Mouse (Mus musculus) layer of hippocampus, adult 9-10 months (tissue): Measurements from ENCODE around the gene Plppr3.
"Not testable (repeated sequence)": the region's sequence is repeated elsewhere in the genome, so short reads cannot be mapped to it uniquely, and the experiment has no call there.

Source experiments
- DNase-seq: peaks from one replicate; pipeline ENCODE4 v3.0.0; 2022; ENCODE audit warnings: low spot score

Gene Plppr3

DNA sequence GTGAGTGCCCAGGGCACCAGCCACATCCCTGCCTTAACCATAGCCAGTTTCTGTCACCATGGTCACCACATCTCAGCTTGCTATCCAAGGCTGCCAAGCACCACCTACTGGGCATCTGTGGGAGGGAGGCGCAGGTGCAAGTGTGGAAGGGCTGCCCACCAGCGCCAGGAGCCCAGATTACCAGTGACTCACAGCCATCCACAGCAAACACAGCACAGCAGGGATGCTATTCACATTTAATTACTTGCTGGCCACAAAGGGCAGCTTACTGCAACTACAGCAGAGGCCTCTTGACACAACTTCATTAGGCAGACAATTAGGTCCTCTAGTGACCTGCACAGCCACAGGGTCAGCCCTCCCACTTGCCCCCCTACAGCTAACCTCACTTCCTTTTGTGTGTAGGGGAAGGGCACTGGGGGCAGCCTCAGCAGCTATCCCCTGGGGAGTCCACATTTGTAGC, 26.5 kb upstream of the Plppr3 start:
- peak; percentile 55 for DNase-seq

DNA sequence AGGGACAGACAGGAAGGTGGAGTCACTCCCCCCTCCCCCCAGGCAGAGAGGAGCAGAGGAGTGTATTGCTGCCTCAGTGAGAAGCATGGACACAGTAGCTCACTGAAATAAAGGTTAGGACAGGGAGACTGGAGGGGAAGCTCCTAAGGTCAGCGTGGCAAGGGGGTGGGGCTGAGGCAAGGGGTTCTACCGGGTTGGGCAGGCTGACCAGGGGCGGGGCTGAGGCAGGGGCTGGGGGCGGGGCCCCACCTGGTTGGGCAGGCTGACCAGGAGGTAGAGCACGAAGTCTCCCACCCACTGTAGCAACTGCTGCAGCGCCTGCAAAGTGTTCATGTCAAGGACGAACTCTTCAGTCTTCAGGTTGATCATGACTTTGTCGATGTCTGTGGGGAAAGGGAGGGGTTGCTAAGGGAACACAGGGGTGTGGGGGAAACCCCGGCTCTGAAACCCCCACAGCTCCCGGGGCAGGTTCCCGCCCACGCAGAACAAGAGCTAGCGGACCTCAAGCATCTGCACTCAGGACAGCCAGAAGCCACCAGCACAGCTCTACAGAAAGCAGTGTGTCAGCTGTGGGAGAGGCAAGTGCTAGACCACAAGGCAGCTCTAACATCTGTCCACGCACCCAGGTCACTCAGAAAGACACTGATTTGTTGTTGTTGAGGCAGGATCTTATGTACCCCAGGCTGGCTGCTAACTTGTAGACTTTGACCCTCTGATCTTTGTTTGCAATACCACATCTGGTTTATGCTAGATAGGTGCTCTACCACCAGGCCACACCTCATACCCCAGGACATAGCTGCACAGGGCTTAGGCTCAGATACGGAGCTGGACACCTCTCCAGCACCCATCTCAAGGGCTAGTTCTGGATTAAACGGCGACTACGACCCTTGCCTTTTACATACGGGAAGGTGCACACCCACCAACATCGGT, 23.1 kb upstream of the Plppr3 start:
- DNase-seq, result no peak

DNA sequence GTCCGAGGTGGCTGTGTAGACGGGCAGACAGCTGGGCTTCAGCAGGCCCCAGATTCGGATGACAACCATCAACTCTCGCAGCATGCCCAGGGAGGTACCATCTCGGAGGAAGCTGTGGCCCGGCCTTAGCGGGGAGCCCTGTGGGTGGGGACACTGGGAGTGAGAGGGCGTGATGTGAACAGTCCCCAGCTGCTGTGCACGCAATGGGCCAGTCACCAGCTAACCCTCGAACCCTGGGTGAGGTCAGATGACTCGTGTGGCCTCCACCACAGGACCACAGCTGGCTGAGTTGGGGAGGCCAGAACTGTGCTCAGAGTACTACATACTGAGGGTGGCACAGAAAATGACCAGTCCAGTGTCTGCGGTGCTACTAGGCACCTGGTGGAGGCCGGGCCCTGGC, 22.4 kb upstream of the Plppr3 start:
- DNase-seq, result no peak

DNA sequence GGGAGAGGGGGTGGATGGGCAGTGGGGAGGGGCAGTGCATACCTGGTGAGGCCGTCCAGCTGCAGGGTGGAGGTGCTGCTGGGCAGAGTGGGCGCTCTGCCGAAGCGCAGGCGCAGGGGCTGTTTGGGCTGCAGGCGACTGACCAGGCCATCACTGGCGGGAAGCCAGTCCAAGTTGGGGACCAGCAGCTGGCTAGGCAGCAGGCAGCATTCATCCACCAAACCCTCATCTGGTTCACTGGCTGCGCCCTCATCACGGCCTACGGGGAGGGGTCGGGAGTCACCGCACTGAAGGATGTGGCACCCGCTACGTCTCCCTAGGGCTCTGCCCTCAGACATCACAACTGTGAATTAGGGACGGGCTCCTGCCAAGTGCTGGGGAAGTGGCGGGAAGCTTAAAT, 21.9 kb upstream of the Plppr3 start:
- DNase-seq, result no peak

DNA sequence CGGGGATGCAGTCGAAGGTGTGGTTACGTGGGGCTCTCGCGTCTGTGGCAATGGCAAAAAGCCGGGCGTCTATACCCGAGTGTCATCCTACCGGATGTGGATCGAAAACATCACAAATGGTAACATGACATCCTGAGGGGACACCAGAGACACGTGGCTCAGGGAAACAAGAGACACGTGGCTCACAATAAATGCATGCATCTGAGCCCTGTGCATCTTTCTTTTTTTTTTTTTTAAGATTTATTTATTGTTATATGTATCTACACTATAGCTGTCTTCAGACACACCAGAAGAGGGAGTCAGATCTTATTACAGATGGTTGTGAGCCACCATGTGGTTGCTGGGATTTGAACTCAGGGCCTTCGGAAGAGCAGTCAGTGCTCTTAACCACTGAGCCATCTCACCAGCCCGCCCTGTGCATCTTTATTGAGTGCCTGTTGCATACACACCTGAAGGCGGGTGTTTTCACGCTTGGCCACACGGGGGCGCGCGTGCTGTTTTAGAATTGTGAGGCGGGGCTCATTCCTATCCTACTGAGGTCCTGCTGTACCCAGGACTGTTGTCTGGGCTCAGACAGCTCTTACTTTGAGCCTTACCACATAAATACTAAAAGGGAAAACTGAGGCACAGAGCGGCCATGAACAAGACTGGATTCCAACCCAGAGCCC, 18.2 kb upstream of the Plppr3 start:
- DNase-seq, result peak; percentile 72

DNA sequence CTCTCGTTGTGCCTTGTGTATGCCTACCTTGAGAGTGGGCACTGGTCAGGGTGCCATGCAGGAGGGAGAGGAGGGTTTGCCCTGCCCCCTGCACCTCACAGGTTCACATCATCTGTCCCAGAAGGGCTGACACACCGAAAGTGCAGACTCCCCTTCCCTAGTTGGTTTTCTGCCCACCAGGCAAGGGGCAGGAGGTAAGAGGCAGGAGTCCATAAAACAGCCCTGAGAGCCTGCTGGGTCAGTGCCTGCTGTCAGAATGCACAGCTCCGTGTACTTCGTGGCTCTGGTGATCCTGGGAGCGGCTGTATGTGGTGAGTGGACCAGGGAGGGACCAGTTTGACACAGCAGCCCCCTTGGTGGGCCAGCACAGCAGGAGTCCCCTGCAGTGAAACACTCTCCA, 16.2 kb upstream of the Plppr3 start, which contains the start of gene Cfd:
Cfd (plus strand) TSS at position 184 of the 400 bp plus-strand sequence.
- DNase-seq, result no peak

DNA sequence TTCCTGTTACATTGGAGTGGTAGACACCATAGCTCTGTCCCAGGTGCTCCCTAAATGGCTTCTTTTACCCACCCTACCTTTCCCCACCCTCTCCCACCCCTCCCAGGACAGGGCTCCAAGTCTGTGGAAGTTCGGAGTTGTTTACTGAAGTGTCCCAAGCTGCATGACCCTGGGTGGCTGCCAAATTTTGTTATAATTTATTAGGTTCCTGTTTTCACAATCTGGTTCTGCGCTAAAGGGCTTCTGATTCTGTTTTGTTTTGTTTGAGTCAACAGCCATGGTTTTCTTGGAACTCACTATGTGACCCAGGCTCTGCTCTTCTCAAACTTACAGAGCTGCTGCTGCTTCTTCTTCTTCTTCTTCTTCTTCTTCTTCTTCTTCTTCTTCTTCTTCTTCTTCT, 15.0 kb upstream of the Plppr3 start:
- no peak for DNase-seq

DNA sequence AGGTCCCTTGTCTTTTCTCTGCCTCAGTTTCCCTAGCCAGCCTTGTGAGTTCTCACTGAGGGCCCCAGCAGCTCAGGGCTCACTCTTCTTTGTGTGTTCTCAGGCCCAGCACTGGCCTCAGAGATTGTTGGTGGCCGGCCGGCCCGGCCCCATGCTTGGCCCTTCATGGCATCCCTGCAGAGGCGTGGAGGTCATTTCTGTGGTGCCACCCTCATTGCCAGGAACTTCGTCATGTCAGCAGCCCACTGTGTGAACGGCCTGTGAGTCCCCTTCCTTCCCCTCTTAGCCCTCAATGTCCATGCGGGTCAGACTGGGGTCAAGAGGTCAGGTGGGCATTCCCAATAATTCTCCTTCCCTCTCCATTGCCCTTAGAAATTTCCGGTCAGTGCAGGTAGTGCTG, 12.2 kb upstream of the Plppr3 start:
- no peak for DNase-seq

DNA sequence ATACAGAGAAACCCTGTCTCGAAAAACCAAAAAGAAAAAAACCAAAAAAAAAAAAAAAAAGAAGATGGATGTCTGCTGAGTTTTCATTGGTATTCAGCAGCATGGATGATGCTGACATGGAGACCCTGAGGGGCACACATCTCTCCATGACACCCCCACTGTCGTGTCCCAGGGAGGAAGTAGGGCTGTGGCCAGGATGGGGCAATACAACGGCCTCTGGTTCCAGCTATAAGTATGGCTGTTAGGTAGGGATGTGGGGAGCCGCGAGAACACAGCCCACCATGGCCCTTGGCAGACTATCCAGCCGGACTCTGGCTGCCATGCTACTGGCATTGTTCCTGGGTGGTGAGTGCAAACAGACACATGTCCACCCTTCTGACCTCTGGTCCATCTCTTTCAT, 11.6 kb upstream of the Plppr3 start, which contains the start of gene Elane:
Elane (plus strand) TSS at position 194 of the 400 bp plus-strand sequence.
- no peak for DNase-seq

DNA sequence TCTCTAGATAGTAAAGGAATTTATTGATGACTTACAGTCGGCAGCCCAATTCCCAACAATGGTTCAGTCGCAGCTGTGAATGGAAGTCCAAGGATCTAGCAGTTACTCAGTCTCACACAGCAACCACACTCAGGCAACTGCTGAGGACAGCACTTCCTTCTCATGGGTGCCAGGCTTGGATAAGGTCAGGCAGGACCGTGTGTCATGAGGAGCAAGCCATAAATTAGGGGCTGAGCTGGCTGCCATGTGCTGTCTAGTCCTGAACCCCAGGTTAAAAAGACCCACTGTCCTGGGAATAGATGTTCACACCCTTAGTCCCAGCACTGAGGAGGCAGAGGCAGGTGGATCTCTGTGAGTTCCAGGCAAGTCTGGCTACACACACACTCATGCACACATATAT, 10.5 kb upstream of the Plppr3 start:
- not testable (repeated sequence) for DNase-seq

DNA sequence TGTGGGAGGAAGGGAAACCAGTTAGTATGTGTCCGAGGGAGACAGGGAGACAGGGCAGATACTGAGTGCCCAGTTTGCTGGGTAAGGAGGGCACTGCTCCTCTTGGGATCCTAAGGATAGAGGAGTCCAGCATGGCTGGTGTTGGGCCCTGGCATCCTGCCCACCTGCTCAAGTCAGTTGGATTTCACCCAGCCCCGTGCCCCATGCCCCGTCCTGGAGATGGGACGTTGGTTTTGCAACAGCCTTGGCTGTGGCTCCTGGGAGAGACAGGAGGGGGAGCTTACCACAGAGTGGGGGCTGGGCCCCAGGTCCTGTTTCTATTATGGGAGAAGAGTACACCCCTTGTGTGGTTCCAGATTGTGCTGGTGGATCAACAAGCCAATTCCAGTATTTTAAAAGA, 10.0 kb upstream of the Plppr3 start:
- no peak for DNase-seq

DNA sequence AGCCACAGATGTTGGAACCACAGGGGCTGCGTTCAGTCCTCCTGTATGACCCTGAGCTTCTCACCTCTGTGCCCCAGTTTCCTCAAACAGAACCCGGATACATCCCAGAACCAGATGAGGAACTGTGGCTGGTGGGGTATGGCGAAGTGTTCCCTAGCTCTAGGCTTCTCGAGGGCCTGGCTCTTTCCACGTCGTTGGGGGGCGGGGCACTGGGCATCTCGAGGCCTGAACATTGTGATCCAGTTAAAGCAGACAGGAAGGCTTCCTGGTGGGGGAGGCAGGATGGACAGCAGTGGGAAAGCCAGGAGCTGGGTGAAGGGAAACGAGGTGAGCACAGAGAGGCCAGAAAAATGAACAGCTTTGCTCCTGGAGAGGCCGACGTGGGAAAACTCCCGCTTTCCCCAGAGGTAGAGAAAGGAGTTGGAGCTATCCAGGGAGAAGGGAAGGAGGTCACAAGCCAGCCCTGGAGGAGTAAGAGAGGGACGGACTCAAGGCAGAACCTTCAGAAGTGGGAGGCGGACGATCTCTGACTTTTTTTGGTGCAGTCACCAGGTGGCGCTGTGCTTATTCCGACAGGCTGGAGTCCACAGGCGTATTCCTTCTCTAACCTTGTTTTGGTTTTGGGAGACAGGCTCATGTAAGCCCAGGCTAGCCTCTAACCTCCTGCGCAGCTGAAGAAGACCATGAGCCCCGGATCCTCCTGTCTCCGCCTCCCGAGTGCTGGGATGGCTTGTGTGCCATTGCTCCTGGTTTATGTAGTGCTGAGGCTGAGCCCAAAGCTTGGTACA, 9.1 kb upstream of the Plppr3 start:
- DNase-seq, result peak; percentile 59

DNA sequence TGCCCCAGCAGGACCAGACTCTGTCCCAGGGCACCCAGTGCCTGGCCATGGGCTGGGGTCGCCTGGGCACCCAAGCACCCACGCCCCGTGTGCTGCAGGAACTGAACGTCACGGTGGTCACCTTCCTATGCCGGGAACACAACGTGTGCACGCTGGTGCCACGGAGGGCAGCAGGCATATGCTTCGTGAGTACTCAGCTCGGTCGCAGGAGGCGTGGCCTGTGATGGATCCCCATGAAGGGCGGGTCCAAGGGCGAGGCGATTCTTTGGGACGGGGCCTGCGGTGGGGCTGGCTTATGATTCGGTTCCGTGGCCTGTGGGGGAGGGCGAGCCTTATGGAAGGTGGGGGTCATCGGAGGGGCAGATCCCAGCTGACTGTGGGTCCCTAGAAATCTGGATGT, 7.5 kb upstream of the Plppr3 start:
- DNase-seq, result no peak

DNA sequence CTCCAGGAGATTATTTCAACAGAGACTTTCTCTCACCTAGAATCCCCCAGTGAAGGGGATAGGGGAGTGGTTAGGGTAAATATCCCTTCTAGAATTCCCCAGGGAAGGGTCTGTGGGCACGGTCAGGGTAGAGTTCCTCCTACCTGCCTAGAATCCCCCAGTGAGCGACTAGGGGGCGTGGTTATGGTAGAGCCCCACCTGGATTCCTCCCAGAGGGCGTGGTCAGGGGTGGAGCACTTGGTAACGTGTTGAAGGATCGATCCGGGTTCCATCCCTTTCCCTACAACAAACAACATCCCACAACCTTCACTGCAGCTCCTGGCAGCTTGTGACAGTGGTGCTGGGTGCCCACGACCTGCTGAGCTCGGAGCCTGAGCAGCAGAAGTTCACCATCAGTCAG, 6.3 kb upstream of the Plppr3 start:
- DNase-seq, result no peak

DNA sequence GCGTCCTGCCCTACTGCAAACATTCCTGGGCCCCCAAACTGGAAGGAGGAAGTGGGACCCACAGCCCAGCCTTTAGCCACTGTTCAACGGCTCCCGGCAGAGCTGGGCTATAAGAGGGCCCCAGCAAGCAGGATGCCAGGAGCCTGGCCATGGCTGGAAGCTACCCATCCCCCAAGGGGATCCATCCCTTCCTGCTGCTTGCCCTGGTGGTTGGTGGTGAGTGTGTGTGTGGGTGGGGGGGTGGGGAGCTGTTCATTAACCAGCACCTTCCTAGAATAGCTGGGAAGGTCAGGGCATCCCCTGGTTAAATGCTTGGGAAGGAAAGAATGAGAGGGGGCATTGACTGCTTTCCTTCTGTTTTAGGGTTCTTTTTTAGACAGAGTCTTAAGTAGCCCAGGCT, 5.1 kb upstream of the Plppr3 start:
- no peak for DNase-seq

DNA sequence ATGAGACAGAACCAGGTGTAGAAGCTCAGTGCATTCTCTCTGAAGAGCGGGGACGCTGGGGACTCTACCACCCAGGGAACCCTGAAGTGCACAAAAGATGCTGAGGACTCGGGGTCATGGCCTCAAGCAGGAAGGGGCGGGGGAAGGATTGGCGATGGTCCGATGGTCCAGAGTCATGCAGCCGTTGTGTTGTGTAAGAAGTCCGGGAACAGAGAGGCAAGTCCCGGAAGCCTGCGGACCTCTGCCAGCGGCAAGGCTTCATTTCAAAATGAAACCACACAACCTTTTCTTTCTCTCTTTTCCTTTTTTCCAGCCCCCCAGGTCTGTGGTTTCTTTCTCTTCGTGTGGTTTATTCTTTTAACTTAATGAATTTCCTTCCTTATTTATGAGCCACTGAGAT, 3.3 kb upstream of the Plppr3 start:
- no peak for DNase-seq

DNA sequence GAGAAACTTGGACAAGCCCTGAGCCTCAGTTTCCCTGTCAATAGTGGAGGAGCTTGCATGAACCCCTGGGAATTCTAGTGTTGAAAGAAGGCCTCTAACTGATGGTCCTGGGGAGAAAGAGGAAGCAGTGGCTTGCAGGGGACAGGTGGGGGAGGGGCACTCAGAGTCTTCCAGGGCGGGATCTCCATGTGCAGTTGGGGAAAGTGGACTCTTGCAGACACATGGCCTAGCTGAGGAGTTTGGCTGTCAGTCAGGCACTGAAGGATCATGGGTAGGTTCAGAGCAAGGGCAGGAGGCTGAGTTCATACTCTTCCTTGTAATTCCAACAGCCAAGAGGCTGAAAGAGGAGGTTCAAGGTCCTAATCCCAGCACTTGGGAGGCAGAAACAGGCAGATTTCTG, 2.7 kb upstream of the Plppr3 start:
- no peak for DNase-seq

DNA sequence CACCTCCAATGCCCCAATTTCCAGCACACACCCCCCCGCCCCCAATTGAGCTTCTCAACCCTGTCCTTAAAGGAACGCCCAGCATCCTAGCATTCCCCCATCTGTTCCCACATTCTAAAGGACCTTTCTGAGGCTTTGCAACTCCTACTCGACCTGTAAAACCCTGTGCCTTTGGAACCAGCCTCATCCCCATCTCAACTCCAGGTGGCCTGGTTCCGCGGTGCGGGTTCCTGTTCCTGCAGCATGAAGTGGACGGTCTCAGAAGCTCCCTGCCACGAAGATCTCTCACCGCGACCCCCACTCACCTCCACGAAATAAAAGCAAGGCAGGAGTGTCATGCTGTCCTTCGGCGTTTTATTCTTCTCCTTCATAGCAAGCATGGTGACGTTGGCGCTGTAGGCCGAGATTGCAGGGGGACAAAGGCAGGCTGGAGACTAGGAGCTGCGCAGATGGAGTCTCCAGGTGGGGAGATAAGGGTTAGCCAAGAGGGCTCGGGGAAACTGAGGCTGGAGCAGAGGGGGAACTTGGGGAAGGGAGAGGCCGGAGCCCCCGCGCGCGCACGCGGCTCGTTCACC, 632 bp downstream of the Plppr3 start:
- DNase-seq, result no peak

DNA sequence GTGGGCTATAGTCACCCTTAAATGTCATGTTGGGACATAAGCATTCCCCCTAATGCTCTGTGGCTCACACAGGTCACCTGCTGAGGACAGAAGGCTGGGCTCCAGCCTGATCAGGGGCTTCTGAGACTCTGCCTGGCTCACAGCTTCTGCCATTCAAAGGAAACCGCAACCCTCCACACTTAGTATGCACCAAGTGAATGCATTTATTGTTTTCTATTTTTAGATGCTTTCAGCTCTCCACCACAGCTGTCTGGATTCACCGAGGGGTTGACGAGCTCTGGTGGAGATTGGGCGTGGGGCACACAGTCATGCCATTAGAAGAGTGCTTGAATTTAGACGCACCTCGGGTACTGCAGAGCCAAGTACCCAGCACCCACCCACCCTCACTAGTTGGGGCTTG, 1.1 kb downstream of the Plppr3 start:
- DNase-seq, result no peak

DNA sequence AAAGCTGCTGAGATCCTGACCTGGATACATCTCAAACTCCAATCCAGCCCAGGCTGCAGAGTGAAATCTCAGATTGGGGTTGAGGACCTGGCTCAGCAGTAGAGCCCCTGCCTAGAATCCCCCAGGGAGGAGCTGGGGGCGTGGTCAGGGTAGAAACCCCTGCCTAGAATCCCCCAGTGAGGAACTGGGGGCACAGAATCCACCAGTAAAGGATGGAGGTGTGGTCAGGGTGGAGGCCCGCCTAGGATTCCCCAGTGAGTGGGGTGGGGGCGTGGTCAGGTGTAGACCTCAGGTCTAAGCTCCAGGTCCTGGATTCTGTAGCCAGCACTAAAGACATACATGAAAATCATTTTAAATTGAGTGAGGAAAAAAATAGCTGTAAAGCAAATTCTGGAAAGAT, 1.6 kb downstream of the Plppr3 start:
- no peak for DNase-seq

DNA sequence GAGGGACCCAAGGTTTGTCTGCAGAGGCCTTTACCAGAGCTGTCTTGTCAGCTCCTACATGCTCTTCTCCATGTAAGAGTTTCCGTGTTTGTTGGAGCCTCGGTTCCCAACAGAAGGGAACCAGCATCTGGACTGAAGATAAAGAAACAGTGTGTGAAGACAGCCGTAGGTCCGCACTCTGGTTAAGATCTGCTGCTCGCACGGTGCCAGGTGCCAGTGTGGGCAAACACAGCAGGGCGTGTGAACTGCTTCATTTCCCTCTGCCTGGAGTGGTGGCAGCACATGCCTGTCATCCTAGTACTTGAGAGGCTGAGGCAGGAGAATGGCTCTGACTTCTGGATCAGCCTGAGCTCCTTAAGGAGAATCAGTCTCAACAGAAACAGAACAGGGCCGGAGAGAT, 2.6 kb downstream of the Plppr3 start:
- DNase-seq, result no peak

DNA sequence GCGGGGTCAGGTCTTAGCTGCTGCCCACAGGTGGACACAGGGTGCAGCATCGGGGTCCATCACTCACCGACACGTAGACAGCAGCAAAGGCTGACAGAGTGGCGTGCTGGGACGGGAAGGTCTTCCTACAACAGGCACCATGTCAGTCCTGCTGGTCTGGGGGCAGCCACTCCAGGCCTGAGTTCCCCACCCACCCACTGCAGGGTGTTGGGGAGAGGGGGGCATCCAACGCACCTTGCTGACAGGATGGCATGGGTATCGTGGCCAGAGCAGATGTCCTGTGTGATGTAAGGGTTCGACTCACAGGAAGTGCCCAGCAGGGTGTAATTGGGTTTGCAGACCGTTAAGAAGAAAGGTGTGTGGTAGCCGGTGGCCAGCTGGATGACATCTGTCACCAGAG, 7.8 kb downstream of the Plppr3 start:
- DNase-seq, result no peak
